Mouse (Mus musculus): ENCODE results near the gene Trim38. TPM values are rescaled to one million over a fixed set of nuclear protein-coding genes. Genes with fewer than 3 reads are reported as not detected.
A peak's percentile ranks its signal among the peaks of the same experiment; 100 is the strongest.
"Not testable (repeated sequence)": the region's sequence is repeated elsewhere in the genome, so short reads cannot be mapped to it uniquely, and the experiment has no call there.

Gene Trim38
- not detected in 2 replicates for polyA plus RNA-seq (2014; fragmentation: Nextera tagmentation; extraction: Ambion mirVana)

GRCm38 (mm10) chr13:23769613-23770012, at the start of gene Trim38:
TSS of gene Trim38 (plus strand) at chr13:23769913.
- not testable (repeated sequence) for ATAC-seq (replicated peaks; ENCODE audit: low FRiP score); DNase-seq (ENCODE audit: low spot score); H3K4me2 ChIP-seq; H3K36me3 ChIP-seq (ENCODE audit: control insufficient read depth, insufficient read depth, low read length); H3K9me3 ChIP-seq (ENCODE audit: control insufficient read depth, low read length); H3K4me3 ChIP-seq (ENCODE audit: low read depth, low read length); H3K27me3 ChIP-seq (replicated peaks; ENCODE audit: control insufficient read depth, insufficient read depth, low read length); H3K9ac ChIP-seq (ENCODE audit: low read depth, low read length)
- WGBS: 74% methylated on average over 2 of the region's 2 CpGs
- peaks cover 10% of the 10 kb centered on the region for H3K4me1 ChIP-seq (replicated peaks; ENCODE audit: control insufficient read depth, insufficient read depth, low read length)
- 0 out of 2 replicates have a peak within 1 kb of the TSS, but pooled peaks have one; percentile 10 for H3K27ac ChIP-seq (ENCODE audit: low read depth, low read length)

GRCm38 (mm10) chr13:23724239-23724638, 45.5 kb upstream of the Trim38 start:
- peaks cover 24% of the 10 kb centered on the region for H3K4me1 ChIP-seq (replicated peaks; ENCODE audit: control insufficient read depth, insufficient read depth, low read length)
- no peak overlapping the region; the same call in none of the 2 replicates for H3K27ac ChIP-seq (ENCODE audit: low read depth, low read length)
- H3K27me3 ChIP-seq (replicated peaks; ENCODE audit: control insufficient read depth, insufficient read depth, low read length): no peaks in the 10 kb centered on the region
- H3K36me3 ChIP-seq (ENCODE audit: control insufficient read depth, insufficient read depth, low read length): no peaks in the 10 kb centered on the region
- H3K9ac ChIP-seq (ENCODE audit: low read depth, low read length): no peak overlapping the region
- H3K9me3 ChIP-seq (ENCODE audit: control insufficient read depth, low read length): no peaks in the 10 kb centered on the region
- ATAC-seq (replicated peaks; ENCODE audit: low FRiP score) (peak; percentile 71; the same call in 1 of the 2 replicates), DNase-seq (ENCODE audit: low spot score) (no peak)
- WGBS: 58% methylated on average over 4 of the region's 4 CpGs
- no peak overlapping the region for H3K4me3 ChIP-seq (ENCODE audit: low read depth, low read length)
- no peak overlapping the region for H3K4me2 ChIP-seq

DNA sequence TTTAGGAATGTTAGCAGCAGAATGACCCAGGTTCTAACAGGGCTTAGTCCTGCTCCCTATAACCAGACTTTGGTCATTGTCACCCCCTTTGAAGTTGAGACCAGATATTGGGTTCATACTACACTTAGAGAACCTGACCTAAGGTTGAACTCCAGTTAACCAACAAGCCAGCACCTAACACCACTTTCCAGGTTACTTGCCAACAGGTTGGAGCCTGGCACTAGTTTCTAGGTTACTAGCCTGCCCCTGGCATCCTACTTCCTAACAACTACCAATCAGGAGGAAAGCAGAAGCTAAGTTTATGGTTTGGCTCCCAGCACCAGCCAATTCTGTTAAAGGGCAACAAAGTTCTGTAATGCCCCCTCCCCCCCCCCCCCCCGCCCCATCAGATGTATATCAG, 44.5 kb upstream of the Trim38 start:
- ATAC-seq (replicated peaks; ENCODE audit: low FRiP score) (no peak), DNase-seq (ENCODE audit: low spot score) (peak; percentile 26)
- Histone ChIP-seq H3K4me2 (no peak overlapping the region), H3K36me3 (ENCODE audit: control insufficient read depth, insufficient read depth, low read length) (no peaks in the 10 kb centered on the region), H3K9me3 (ENCODE audit: control insufficient read depth, low read length) (no peaks in the 10 kb centered on the region), H3K4me3 (ENCODE audit: low read depth, low read length) (no peak overlapping the region), H3K27ac (ENCODE audit: low read depth, low read length) (no peak overlapping the region), H3K27me3 (replicated peaks; ENCODE audit: control insufficient read depth, insufficient read depth, low read length) (no peaks in the 10 kb centered on the region), H3K4me1 (replicated peaks; ENCODE audit: control insufficient read depth, insufficient read depth, low read length) (peaks cover 24% of the 10 kb centered on the region), H3K9ac (ENCODE audit: low read depth, low read length) (no peak overlapping the region)
- WGBS: 38% methylated on average over 1 of the region's 1 CpGs

DNA sequence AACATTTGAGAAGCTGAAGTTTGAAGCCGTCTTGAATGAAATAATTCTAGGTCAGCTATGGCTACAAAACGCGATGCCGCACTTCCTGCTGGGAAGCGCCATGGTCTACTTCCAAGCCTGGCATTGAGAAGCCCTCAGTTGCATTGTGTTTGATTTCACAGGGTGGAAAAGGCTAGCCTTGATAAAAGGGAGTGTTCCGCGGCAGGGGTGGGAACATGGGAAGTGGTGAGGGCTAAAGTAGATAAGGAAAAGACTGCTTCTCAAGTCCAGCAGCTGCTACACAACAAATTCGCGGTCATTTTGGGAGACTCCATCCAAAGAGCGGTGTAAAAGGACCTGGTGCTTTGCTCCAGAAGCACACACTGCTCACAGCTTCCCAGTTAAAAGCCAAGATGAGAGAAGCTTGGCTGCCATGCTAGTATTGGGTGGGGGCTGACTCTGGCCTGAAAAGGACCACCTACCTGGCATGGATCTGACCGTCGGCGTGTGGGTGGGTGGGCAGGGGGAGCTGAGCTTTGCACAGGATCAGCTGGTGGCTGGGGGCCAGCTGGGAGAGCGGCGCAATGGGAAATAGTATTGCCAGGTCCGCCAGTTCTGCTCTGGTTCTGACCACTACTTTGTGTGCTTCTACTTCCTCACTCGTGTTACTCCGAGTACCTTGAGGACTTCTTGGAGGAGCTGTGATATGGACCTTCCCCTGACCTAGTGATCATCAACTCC, 41.1 kb upstream of the Trim38 start:
- Histone ChIP-seq H3K36me3 (ENCODE audit: control insufficient read depth, insufficient read depth, low read length) (no peaks in the 10 kb centered on the region), H3K27me3 (replicated peaks; ENCODE audit: control insufficient read depth, insufficient read depth, low read length) (no peaks in the 10 kb centered on the region), H3K9ac (ENCODE audit: low read depth, low read length) (no peak overlapping the region; the same call in 1 of the 2 replicates), H3K4me3 (ENCODE audit: low read depth, low read length) (no peak overlapping the region), H3K9me3 (ENCODE audit: control insufficient read depth, low read length) (no peaks in the 10 kb centered on the region), H3K4me1 (replicated peaks; ENCODE audit: control insufficient read depth, insufficient read depth, low read length) (peaks cover 27% of the 10 kb centered on the region), H3K27ac (ENCODE audit: low read depth, low read length) (no peak overlapping the region), H3K4me2 (peak overlapping the region; percentile 33; the same call in 1 of the 2 replicates)
- 56% methylated on average over 18 of the region's 18 CpGs for WGBS
- ATAC-seq (replicated peaks; ENCODE audit: low FRiP score): no peak
- no peak for DNase-seq (ENCODE audit: low spot score)

GRCm38 (mm10) chr13:23729192-23729525, 40.6 kb upstream of the Trim38 start:
- DNase-seq (ENCODE audit: low spot score) (no peak), ATAC-seq (replicated peaks; ENCODE audit: low FRiP score) (no peak)
- no peak overlapping the region for H3K4me3 ChIP-seq (ENCODE audit: low read depth, low read length)
- H3K4me1 ChIP-seq (replicated peaks; ENCODE audit: control insufficient read depth, insufficient read depth, low read length): peaks cover 22% of the 10 kb centered on the region
- H3K27me3 ChIP-seq (replicated peaks; ENCODE audit: control insufficient read depth, insufficient read depth, low read length): no peaks in the 10 kb centered on the region
- no peaks in the 10 kb centered on the region for H3K36me3 ChIP-seq (ENCODE audit: control insufficient read depth, insufficient read depth, low read length)
- H3K27ac ChIP-seq (ENCODE audit: low read depth, low read length): no peak overlapping the region
- 71% methylated on average over 9 of the region's 9 CpGs for WGBS
- no peak overlapping the region for H3K9ac ChIP-seq (ENCODE audit: low read depth, low read length)
- H3K4me2 ChIP-seq: no peak overlapping the region
- no peaks in the 10 kb centered on the region for H3K9me3 ChIP-seq (ENCODE audit: control insufficient read depth, low read length)

DNA sequence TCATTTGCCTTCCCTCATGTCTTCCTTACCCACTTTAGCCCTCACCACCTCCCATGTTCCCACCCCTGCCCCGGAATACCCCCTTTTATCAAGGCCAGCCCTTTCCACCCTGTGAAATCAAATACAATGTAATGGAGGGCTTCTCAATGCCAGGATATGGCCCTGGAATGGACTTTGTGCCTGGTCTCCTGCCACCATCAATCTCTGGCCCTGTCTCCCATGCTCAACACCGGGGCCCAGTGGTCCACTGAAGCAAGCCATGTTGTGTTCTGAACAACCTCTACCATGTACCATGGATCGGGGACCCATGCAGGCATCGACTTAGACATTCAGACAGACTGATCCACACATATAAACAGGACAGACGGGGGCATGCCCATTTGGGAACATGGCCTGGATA, 40.0 kb upstream of the Trim38 start:
- Histone ChIP-seq H3K4me2 (no peak overlapping the region), H3K4me1 (replicated peaks; ENCODE audit: control insufficient read depth, insufficient read depth, low read length) (peaks cover 17% of the 10 kb centered on the region), H3K4me3 (ENCODE audit: low read depth, low read length) (no peak overlapping the region), H3K27ac (ENCODE audit: low read depth, low read length) (no peak overlapping the region), H3K9me3 (ENCODE audit: control insufficient read depth, low read length) (no peaks in the 10 kb centered on the region), H3K27me3 (replicated peaks; ENCODE audit: control insufficient read depth, insufficient read depth, low read length) (no peaks in the 10 kb centered on the region), H3K9ac (ENCODE audit: low read depth, low read length) (no peak overlapping the region), H3K36me3 (ENCODE audit: control insufficient read depth, insufficient read depth, low read length) (no peaks in the 10 kb centered on the region)
- ATAC-seq (replicated peaks; ENCODE audit: low FRiP score) (no peak), DNase-seq (ENCODE audit: low spot score) (no peak)
- 89% methylated on average over 5 of the region's 5 CpGs for WGBS

GRCm38 (mm10) chr13:23730479-23730878, 39.2 kb upstream of the Trim38 start:
- no peaks in the 10 kb centered on the region for H3K27me3 ChIP-seq (replicated peaks; ENCODE audit: control insufficient read depth, insufficient read depth, low read length)
- no peaks in the 10 kb centered on the region for H3K36me3 ChIP-seq (ENCODE audit: control insufficient read depth, insufficient read depth, low read length)
- no peak overlapping the region for H3K9ac ChIP-seq (ENCODE audit: low read depth, low read length)
- peak; percentile 50 for ATAC-seq (replicated peaks; ENCODE audit: low FRiP score)
- peaks cover 12% of the 10 kb centered on the region; the same call in 1 of the 2 replicates for H3K4me1 ChIP-seq (replicated peaks; ENCODE audit: control insufficient read depth, insufficient read depth, low read length)
- no peak overlapping the region for H3K27ac ChIP-seq (ENCODE audit: low read depth, low read length)
- no peak for DNase-seq (ENCODE audit: low spot score)
- 42% methylated on average over 8 of the region's 8 CpGs for WGBS
- H3K4me3 ChIP-seq (ENCODE audit: low read depth, low read length): no peak overlapping the region
- H3K4me2 ChIP-seq: peak overlapping the region; percentile 27
- H3K9me3 ChIP-seq (ENCODE audit: control insufficient read depth, low read length): no peaks in the 10 kb centered on the region

GRCm38 (mm10) chr13:23732156-23732804, 37.4 kb upstream of the Trim38 start:
- Histone ChIP-seq H3K27ac (ENCODE audit: low read depth, low read length) (no peak overlapping the region), H3K4me1 (replicated peaks; ENCODE audit: control insufficient read depth, insufficient read depth, low read length) (peaks cover 12% of the 10 kb centered on the region; the same call in 1 of the 2 replicates), H3K36me3 (ENCODE audit: control insufficient read depth, insufficient read depth, low read length) (no peaks in the 10 kb centered on the region), H3K27me3 (replicated peaks; ENCODE audit: control insufficient read depth, insufficient read depth, low read length) (no peaks in the 10 kb centered on the region), H3K4me2 (no peak overlapping the region), H3K9ac (ENCODE audit: low read depth, low read length) (no peak overlapping the region), H3K4me3 (ENCODE audit: low read depth, low read length) (no peak overlapping the region), H3K9me3 (ENCODE audit: control insufficient read depth, low read length) (no peaks in the 10 kb centered on the region)
- 25% methylated on average over 8 of the region's 8 CpGs for WGBS
- DNase-seq (ENCODE audit: low spot score) (no peak), ATAC-seq (replicated peaks; ENCODE audit: low FRiP score) (0 out of 2 replicates have a peak, but pooled peaks have one; percentile 29)

All from liver, embryonic 11.5 days (tissue).